Mouse (Mus musculus) forebrain, embryonic 16.5 days (tissue): ENCODE data around the gene Crabp1. TPM values are rescaled to one million over a fixed set of nuclear protein-coding genes. Genes with fewer than 3 reads are reported as not detected.
A peak's percentile ranks its signal among the peaks of the same experiment; 100 is the strongest.

ENCODE experiments used
- ATAC-seq: fragments of 200-750 bp; cut with Nextera tagmentation; 2 replicates; pipeline ENCODE4 v1.8.0; 2017; ENCODE audit warnings: mild to moderate bottlenecking, moderate library complexity
- H3K27ac ChIP-seq: fragments of 300-500 bp; sonication (generic); 2 replicates; pipeline ENCODE4 v1.5.1; 2014; ENCODE audit warnings: low read length, control low read depth
- H3K27me3 ChIP-seq: fragments of 300-500 bp; sonication (generic); replicated peaks from 2 replicates; pipeline ENCODE4 v1.6.1; 2014; ENCODE audit warnings: low read length; ENCODE audit not compliant: control insufficient read depth, insufficient read depth
- H3K36me3 ChIP-seq: fragments of 300-500 bp; sonication (generic); 2 replicates; pipeline ENCODE4 v1.6.1; 2014; ENCODE audit not compliant: control insufficient read depth, insufficient read depth
- H3K4me1 ChIP-seq: fragments of 300-500 bp; sonication (generic); replicated peaks from 2 replicates; pipeline ENCODE4 v1.6.1; 2014; ENCODE audit warnings: low read length; ENCODE audit not compliant: control insufficient read depth, insufficient read depth
- H3K4me2 ChIP-seq: fragments of 300-500 bp; sonication (generic); 2 replicates; pipeline ENCODE4 v1.6.1; 2014; ENCODE audit warnings: mild to moderate bottlenecking, low read length, control low read depth
- H3K4me3 ChIP-seq: fragments of 300-500 bp; sonication (generic); replicated peaks from 2 replicates; pipeline ENCODE4 v1.5.1; 2014; ENCODE audit warnings: mild to moderate bottlenecking, low read length, control low read depth
- H3K9ac ChIP-seq: fragments of 300-500 bp; sonication (generic); replicated peaks from 2 replicates; pipeline ENCODE4 v1.6.1; 2014; ENCODE audit warnings: low read depth, low read length, control low read depth
- H3K9me3 ChIP-seq: fragments of 300-500 bp; sonication (generic); 2 replicates; pipeline ENCODE4 v1.6.1; 2016; ENCODE audit warnings: low read length; ENCODE audit not compliant: control insufficient read depth
- WGBS: fragments of 180-500 bp; shearing (Covaris S2); extraction: QIAGEN DNeasy Blood & Tissue Kit; methylation state at CpG from one replicate; pipeline ENCODE4 v1.1.7; 2014; 5-methylcytosine and 5-hydroxymethylcytosine counted together
- polyA plus RNA-seq: library from polyadenylated mRNA; unstranded; fragments of >200 nt; fragmentation: Nextera tagmentation; extraction: Ambion mirVana; gene quantifications from 2 replicates; pipeline ENCODE4 v1.2.1, GENCODE M21; 2015

Crabp1 gene
- polyA plus RNA-seq, 1 experiment from 2014 or later, result 55.4 TPM

- H3K9ac ChIP-seq, result no peak overlapping the region
- peak; percentile 76 for ATAC-seq
- no peak overlapping the region for H3K4me3 ChIP-seq
- WGBS, result 8% methylated on average over 8 of the region's 8 CpGs
- H3K27ac ChIP-seq, result no peak overlapping the region
- H3K36me3 ChIP-seq, result no peaks in the 10 kb centered on the region
- peaks cover 3% of the 10 kb centered on the region; the same call in 1 of the 2 replicates for H3K4me1 ChIP-seq
- no peaks in the 10 kb centered on the region for H3K9me3 ChIP-seq
- no peaks in the 10 kb centered on the region for H3K27me3 ChIP-seq
- H3K4me2 ChIP-seq, result no peak overlapping the region
Observed at GRCm38 (mm10) chr9:54787760-54788159, 23.2 kb downstream of the Crabp1 start.

- ATAC-seq, result no peak
- no peak overlapping the region for H3K4me2 ChIP-seq
- no peaks in the 10 kb centered on the region for H3K36me3 ChIP-seq
- H3K4me1 ChIP-seq, result peaks cover 3% of the 10 kb centered on the region; the same call in 1 of the 2 replicates
- no peaks in the 10 kb centered on the region for H3K9me3 ChIP-seq
- H3K27ac ChIP-seq, result no peak overlapping the region
- WGBS, result 35% methylated on average over 5 of the region's 5 CpGs
- H3K27me3 ChIP-seq, result no peaks in the 10 kb centered on the region
- H3K9ac ChIP-seq, result no peak overlapping the region
- H3K4me3 ChIP-seq, result no peak overlapping the region
Observed at GRCm38 (mm10) chr9:54790271-54790670, 25.7 kb downstream of the Crabp1 start.

- Histone ChIP-seq H3K4me1 (no peaks in the 10 kb centered on the region), H3K9ac (no peak overlapping the region), H3K27ac (no peak overlapping the region), H3K27me3 (no peaks in the 10 kb centered on the region), H3K9me3 (no peaks in the 10 kb centered on the region), H3K4me3 (no peak overlapping the region), H3K36me3 (no peaks in the 10 kb centered on the region), H3K4me2 (no peak overlapping the region)
- no peak for ATAC-seq
- 36% methylated on average over 10 of the region's 10 CpGs for WGBS
Observed at GRCm38 (mm10) chr9:54801460-54801961, 37.0 kb downstream of the Crabp1 start.

- 71% methylated on average over 6 of the region's 6 CpGs for WGBS
- H3K4me3 ChIP-seq, result no peak overlapping the region
- no peaks in the 10 kb centered on the region for H3K27me3 ChIP-seq
- H3K36me3 ChIP-seq, result no peaks in the 10 kb centered on the region
- H3K4me2 ChIP-seq, result no peak overlapping the region
- no peak overlapping the region for H3K9ac ChIP-seq
- H3K4me1 ChIP-seq, result no peaks in the 10 kb centered on the region
- H3K9me3 ChIP-seq, result no peaks in the 10 kb centered on the region
- ATAC-seq, result no peak
- no peak overlapping the region for H3K27ac ChIP-seq
Observed at GRCm38 (mm10) chr9:54802749-54803679, 38.5 kb downstream of the Crabp1 start.

GRCm38 (mm10) chr9:54804351-54804750 is 39.8 kb downstream of the Crabp1 start:
- Histone ChIP-seq H3K27ac (no peak overlapping the region), H3K4me3 (no peak overlapping the region), H3K27me3 (no peaks in the 10 kb centered on the region), H3K4me1 (no peaks in the 10 kb centered on the region), H3K9ac (no peak overlapping the region), H3K9me3 (no peaks in the 10 kb centered on the region), H3K4me2 (no peak overlapping the region), H3K36me3 (no peaks in the 10 kb centered on the region)
- ATAC-seq, result no peak
- WGBS, result 83% methylated on average over 5 of the region's 5 CpGs

GRCm38 (mm10) chr9:54807761-54808160 is 43.2 kb downstream of the Crabp1 start:
- no peak overlapping the region for H3K4me2 ChIP-seq
- no peak overlapping the region for H3K27ac ChIP-seq
- H3K4me1 ChIP-seq, result no peaks in the 10 kb centered on the region
- no peaks in the 10 kb centered on the region for H3K9me3 ChIP-seq
- 60% methylated on average over 4 of the region's 4 CpGs for WGBS
- no peaks in the 10 kb centered on the region for H3K27me3 ChIP-seq
- ATAC-seq, result no peak
- H3K9ac ChIP-seq, result no peak overlapping the region
- no peak overlapping the region for H3K4me3 ChIP-seq
- H3K36me3 ChIP-seq, result no peaks in the 10 kb centered on the region

GRCm38 (mm10) chr9:54809953-54810352 is 45.4 kb downstream of the Crabp1 start:
- H3K27me3 ChIP-seq, result no peaks in the 10 kb centered on the region
- H3K9ac ChIP-seq, result no peak overlapping the region
- no peak for ATAC-seq
- H3K9me3 ChIP-seq, result no peaks in the 10 kb centered on the region
- no peaks in the 10 kb centered on the region for H3K36me3 ChIP-seq
- 33% methylated on average over 4 of the region's 4 CpGs for WGBS
- H3K4me3 ChIP-seq, result no peak overlapping the region
- H3K27ac ChIP-seq, result no peak overlapping the region
- no peaks in the 10 kb centered on the region for H3K4me1 ChIP-seq
- no peak overlapping the region for H3K4me2 ChIP-seq

- Histone ChIP-seq H3K36me3 (no peaks in the 10 kb centered on the region), H3K4me1 (no peaks in the 10 kb centered on the region; the same call in 1 of the 2 replicates), H3K4me3 (no peak overlapping the region), H3K27ac (no peak overlapping the region), H3K27me3 (no peaks in the 10 kb centered on the region), H3K9ac (no peak overlapping the region), H3K9me3 (no peaks in the 10 kb centered on the region), H3K4me2 (no peak overlapping the region)
- no peak for ATAC-seq
- WGBS, result 62% methylated on average over 10 of the region's 10 CpGs
Observed at GRCm38 (mm10) chr9:54816508-54817201, 52.1 kb downstream of the Crabp1 start.

GRCm38 (mm10) chr9:54821442-54822100 is 57.0 kb downstream of the Crabp1 start:
- peak; percentile 87 for ATAC-seq
- Histone ChIP-seq H3K27me3 (no peaks in the 10 kb centered on the region), H3K4me1 (no peaks in the 10 kb centered on the region; the same call in 1 of the 2 replicates), H3K4me3 (no peak overlapping the region), H3K36me3 (no peaks in the 10 kb centered on the region), H3K9ac (no peak overlapping the region), H3K27ac (no peak overlapping the region), H3K9me3 (no peaks in the 10 kb centered on the region), H3K4me2 (no peak overlapping the region)
- 55% methylated on average over 5 of the region's 5 CpGs for WGBS
